In the genomic region with DNA sequence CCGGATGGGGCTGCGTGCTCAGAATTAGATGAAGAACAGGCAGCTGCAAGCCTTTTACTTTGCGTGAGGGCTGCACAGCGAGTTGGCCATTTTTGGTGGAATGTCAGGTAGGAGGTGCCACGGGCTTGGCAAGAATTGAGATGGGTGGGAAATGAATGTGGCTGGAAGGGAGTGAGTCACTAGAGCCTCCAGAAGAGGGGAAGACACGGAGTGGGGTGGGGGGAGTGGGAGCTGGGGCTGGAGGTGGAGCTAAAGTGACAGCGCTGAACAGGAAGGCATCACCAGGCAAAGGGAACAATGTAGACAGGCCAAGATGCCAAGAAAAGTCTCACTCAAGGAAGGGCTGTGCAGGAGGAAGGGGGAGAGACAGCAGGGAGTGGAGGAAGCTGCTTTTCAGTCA, we compare ENCODE assay signal across 23 mouse cellular contexts.
DNase-seq lines count a peak whose midpoint lies in the region; ATAC-seq lines count a peak whose summit lies in the region.
"Had no signal": no experiment of that assay in that cellular context is flagged by ENCODE, and none has a peak within 500 bp of the region (broad histone marks: within the 10 kb centered on the region; RNA-seq: fewer than 3 reads in every experiment).

No protein-coding gene starts in this region.

- ATAC-seq in neural tube, embryonic 13.5 days (ENCODE audit: low read depth): 0 out of 2 replicates have a peak, but pooled peaks have one; percentile 17
- ATAC-seq in neural tube, embryonic 15.5 days (ENCODE audit: low FRiP score): no peak
- ATAC-seq: hindbrain, embryonic 16.5 days; inflammation-experienced regulatory T-cells, adult 6 months; intestine, postnatal 0 days had no signal

- no peak overlapping the region for H3K4me2 ChIP-seq in neural tube, embryonic 13.5 days
- H3K4me2 ChIP-seq in neural tube, embryonic 15.5 days: no peak overlapping the region
- H3K4me2 ChIP-seq: embryonic facial prominence, embryonic 15.5 days had no signal

- DNase-seq in frontal cortex, adult 2 months (ENCODE audit: extremely low spot score in 1 of 2, low spot score in 1 of 2): peak; percentile 26 to 59
- DNase-seq in frontal cortex, postnatal 14 days (ENCODE audit: low spot score in 2 of 2): no peak
- peak; percentile 81 for DNase-seq in brain, adult 2 months (ENCODE audit: low read depth, low spot score)
- DNase-seq in telencephalon, adult 2 months (ENCODE audit: low read depth, low spot score): peak; percentile 49
- DNase-seq: adrenal gland, adult 8-10 months; adrenal gland, postnatal 36 days; cerebellum, adult 11 months; cerebellum, adult 8-10 months; cerebellum, postnatal 14 days; embryo, embryonic 11 days; gastrocnemius, postnatal 10 days; heart, adult 18-20 months; heart, postnatal 10 days; heart, postnatal 4 days had no signal

- no peaks in the 10 kb centered on the region for H3K36me3 ChIP-seq in neural tube, embryonic 13.5 days
- no peaks in the 10 kb centered on the region for H3K36me3 ChIP-seq in neural tube, embryonic 15.5 days
- H3K36me3 ChIP-seq: embryonic facial prominence, embryonic 15.5 days; forebrain, embryonic 10.5 days; heart, embryonic 10.5 days had no signal

- H3K9ac ChIP-seq in neural tube, embryonic 13.5 days: no peak overlapping the region
- no peak overlapping the region for H3K9ac ChIP-seq in neural tube, embryonic 15.5 days (replicated peaks)
- H3K9ac ChIP-seq: embryonic facial prominence, embryonic 15.5 days had no signal

- peaks cover 16% of the 10 kb centered on the region for H3K4me1 ChIP-seq in neural tube, embryonic 13.5 days (replicated peaks)
- H3K4me1 ChIP-seq in neural tube, embryonic 15.5 days: peaks cover 8% of the 10 kb centered on the region
- H3K4me1 ChIP-seq: embryonic facial prominence, embryonic 15.5 days; heart, embryonic 10.5 days had no signal

- no peak overlapping the region for H3K27ac ChIP-seq in neural tube, embryonic 13.5 days (replicated peaks)
- H3K27ac ChIP-seq in neural tube, embryonic 15.5 days (replicated peaks): no peak overlapping the region
- H3K27ac ChIP-seq: embryonic facial prominence, embryonic 15.5 days; forebrain, embryonic 10.5 days; heart, embryonic 10.5 days had no signal

- 66% methylated on average over 7 of the region's 7 CpGs for WGBS in neural tube, embryonic 13.5 days
- 68% methylated on average over 7 of the region's 7 CpGs for WGBS in neural tube, embryonic 15.5 days

- no peak overlapping the region for H3K4me3 ChIP-seq in neural tube, embryonic 13.5 days
- no peak overlapping the region for H3K4me3 ChIP-seq in neural tube, embryonic 15.5 days (replicated peaks)
- H3K4me3 ChIP-seq: embryonic facial prominence, embryonic 15.5 days; erythroblast, embryonic 14.5 days; forebrain, embryonic 10.5 days; heart, embryonic 10.5 days had no signal

- no peaks in the 10 kb centered on the region for H3K9me3 ChIP-seq in neural tube, embryonic 13.5 days
- no peaks in the 10 kb centered on the region for H3K9me3 ChIP-seq in neural tube, embryonic 15.5 days (replicated peaks)
- H3K9me3 ChIP-seq: embryonic facial prominence, embryonic 15.5 days; forebrain, embryonic 10.5 days; heart, embryonic 10.5 days had no signal

- peaks cover 23% of the 10 kb centered on the region for H3K27me3 ChIP-seq in neural tube, embryonic 13.5 days
- H3K27me3 ChIP-seq in neural tube, embryonic 15.5 days (replicated peaks): peaks cover 9% of the 10 kb centered on the region
- H3K27me3 ChIP-seq: embryonic facial prominence, embryonic 15.5 days had no signal

Comparison
In these comparisons a context has a peak if more than half of its experiments do, and no peak if none do; other contexts are left out.
1. DNase-seq: peak in frontal cortex, adult 2 months (2 of 2), brain, adult 2 months (single experiment) and telencephalon, adult 2 months (single experiment); none in frontal cortex, postnatal 14 days (0 of 2).